Mouse (Mus musculus) hematopoietic stem cell, adult 5-6 weeks (primary cell): ENCODE data around the gene 9430097D07Rik. TPM values are rescaled to one million over a fixed set of nuclear protein-coding genes. Genes with fewer than 3 reads are reported as not detected.
A peak's percentile ranks its signal among the peaks of the same experiment; 100 is the strongest.

Experiments
- ATAC-seq, 2 experiments: fragments of 125-278 bp in 1 of 2; replicated peaks in 1 of 2; 2 replicates each; pipeline ENCODE4 v1.8.0; 2016 to 2017; ENCODE audit warnings: inconsistent platforms in 2 of 2, mild to moderate bottlenecking in 2 of 2, moderate number of reproducible peaks in 2 of 2, low read depth in 1 of 2, moderate TSS enrichment in 1 of 2; ENCODE audit not compliant: low FRiP score in 2 of 2, poor library complexity in 2 of 2, severe bottlenecking in 2 of 2, insufficient read depth in 1 of 2, low TSS enrichment in 1 of 2
- total RNA-seq: library from RNA; stranded (forward); fragments of 172-1452, 232-1000 nt; gene quantifications from 2 replicates; pipeline ENCODE4 v1.2.3, GENCODE M21; 2017

The 9430097D07Rik gene
- total RNA-seq, 1 experiment from 2014 or later: not detected

GRCm38 (mm10) chr2:32543031-32543449, 32.4 kb downstream of the 9430097D07Rik start:
- ATAC-seq: no peak

GRCm38 (mm10) chr2:32541986-32542573, 33.4 kb downstream of the 9430097D07Rik start:
- no peak for ATAC-seq

DNA sequence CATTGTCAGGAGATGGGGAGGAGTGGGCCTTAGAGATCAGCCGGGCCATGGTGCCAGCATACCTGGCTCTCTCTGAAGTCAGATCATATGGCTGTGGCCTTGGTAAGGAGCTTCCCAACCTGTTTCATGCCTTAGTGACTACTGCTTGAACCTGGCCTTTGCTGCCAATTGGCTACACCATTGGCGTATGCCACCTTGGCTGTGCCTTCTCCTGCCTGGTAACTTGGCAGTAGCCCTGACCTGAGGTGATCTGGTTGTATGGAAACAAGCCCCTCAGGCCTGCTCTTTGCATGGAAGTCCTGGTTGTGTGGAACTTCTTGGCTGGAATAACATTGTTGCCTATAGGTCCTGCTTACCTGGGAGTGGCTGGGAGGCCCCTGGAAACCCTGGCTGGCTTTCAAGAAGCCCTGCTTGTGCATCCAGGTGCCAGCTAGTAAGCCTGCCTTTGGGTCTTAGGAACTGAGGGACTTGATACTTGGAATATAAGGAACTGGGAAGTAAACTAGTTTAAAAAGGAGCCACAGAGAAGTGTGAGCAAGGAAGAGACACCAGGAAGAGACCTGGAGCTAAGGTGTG, 34.1 kb downstream of the 9430097D07Rik start:
- ATAC-seq: no peak

- no peak for ATAC-seq
Measured at GRCm38 (mm10) chr2:32539452-32539981, 36.0 kb downstream of the 9430097D07Rik start.

GRCm38 (mm10) chr2:32538461-32538860, 37.0 kb downstream of the 9430097D07Rik start:
- no peak for ATAC-seq

DNA sequence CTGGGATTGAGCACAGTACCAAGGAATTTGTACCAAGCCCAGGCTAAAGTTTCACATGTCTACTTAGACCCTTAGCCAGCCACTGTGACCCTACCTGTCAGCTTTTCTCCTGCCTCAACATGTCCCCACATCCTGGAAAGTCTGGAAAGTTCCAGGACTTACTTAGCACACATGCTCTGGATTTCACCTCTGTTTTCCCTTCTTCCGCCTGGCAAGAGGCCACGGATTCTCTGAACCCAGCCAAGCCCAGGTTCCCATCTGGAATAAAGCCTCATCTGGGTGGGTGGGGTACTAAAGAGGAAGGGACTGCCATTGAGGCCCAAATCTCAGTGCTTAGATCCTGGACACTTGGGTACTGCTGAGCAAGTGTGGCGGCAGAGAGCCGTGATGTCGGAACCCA, 37.5 kb downstream of the 9430097D07Rik start:
- ATAC-seq: no peak

GRCm38 (mm10) chr2:32537360-32537905, 38.1 kb downstream of the 9430097D07Rik start:
- no peak for ATAC-seq

DNA sequence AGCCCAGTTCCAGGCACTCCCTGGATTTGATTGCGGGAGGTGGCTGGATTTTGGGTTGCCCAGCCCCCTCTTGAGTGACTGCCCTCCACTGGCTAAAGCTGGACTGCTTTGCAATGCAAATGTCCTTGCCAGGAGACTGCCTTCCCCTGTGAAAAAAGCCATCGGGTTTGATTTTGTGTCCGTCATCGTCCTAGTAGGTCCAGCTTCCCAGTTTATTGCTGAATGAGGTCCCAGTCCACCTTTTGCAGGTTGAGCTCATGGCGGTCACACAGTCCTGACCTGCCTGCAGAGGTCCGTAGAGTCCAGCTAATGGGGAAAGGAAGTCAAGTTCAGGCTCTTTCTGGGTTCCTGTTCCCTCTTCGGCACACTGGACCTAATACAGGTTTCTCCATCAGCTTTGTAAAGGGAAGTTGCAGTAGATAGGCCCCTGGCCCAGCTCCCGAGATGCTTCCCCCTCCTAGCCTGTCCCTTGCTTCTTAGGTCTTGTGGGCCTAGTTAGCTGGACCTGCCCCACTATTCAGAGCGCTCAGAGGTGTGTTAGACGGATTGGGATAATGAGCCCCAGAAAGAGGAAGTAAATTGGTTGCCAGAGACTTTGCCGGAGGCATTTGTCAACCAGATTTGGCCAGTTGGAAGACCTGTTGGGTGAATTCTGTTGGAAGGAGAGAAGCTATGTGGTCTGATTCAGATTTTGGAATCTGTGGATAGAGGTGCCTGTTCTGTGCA, 38.7 kb downstream of the 9430097D07Rik start:
- ATAC-seq: peak; percentile 33 to 37; a peak in 3 of 4 replicates

DNA sequence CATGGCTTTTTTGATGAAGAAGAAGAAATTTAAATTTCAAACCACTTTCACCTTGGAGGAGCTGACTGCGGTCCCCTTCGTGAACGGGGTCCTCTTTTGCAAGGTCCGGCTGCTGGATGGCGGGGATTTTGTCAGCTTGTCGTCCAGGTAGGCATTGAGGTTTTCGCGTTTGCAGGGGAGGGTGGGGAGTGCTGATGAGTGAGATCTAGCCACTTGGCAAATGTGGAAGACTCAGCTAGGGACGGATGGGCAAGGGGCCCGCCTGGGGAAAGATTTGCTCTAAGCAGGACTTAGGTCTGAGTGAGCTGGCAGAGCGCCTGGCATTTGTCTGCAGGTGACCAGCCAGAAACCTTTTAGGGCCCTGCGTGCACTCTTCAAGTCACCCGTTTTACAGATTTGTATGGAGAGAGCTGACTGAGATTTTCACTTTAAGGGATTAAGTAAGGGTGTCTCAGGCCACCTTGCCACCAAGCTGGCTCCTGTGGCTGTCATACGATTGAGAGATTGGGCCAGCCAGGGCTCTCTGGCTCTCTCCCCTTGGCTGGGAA, 39.3 kb downstream of the 9430097D07Rik start:
- no peak for ATAC-seq

GRCm38 (mm10) chr2:32535501-32535991, 39.9 kb downstream of the 9430097D07Rik start:
- ATAC-seq: no peak

GRCm38 (mm10) chr2:32534733-32535471, 40.6 kb downstream of the 9430097D07Rik start, which contains the start of gene Fam102a:
Gene Fam102a, plus strand, starts transcription at chr2:32535332.
- ATAC-seq: peak; percentile 75 to 88

DNA sequence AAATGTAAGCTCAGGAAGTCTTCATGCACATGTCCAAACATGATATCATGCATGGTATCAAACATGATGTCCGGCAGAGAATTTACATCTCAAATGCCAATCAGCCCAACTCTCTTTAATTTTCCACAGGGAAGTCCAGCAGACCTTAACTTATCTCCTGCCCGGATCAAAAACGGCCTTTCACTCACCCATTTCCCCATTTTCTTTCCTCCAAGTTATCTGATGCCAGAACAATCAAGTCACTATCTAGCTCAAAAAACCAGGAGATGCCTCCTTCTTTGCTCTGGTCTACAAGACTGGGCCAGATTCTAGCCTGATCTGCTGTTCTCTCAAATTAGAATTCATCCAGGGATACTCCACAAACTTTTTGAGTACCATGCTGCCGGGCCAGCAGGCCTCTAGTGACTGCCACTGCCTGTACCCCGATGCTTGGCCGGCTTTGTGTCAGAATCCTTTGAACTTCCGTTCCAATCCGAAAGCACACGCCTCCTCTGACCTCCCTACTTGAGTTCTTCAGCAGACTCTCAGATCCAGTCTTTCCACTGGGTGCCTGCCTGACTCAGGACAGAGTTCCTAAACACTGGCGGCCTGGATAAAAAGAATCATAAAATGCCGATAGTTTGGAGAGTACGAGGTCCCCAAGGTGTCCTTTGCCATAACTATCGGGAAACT, 41.3 kb downstream of the 9430097D07Rik start:
- no peak for ATAC-seq

DNA sequence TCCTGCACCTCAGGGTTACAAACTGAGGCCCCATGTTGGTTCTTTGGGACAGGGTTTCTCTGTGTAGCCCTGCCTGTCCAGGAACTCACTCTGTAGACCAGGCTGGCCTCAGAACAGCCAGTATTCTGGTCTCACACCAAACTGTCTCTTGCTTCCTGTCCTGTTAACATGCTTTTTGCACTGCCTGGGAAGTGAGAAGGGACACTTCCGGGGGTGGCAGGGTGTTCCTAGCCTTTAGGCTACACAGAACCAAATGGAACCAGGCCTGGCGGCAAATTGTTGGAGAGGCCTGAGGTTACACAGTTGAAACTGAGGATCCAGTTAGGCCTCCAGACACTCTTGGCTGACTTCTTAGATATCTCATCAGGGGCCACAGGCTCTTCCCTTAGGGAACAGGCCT, 42.3 kb downstream of the 9430097D07Rik start:
- no peak for ATAC-seq

- peak; percentile 51 to 60 for ATAC-seq
Measured at GRCm38 (mm10) chr2:32530479-32530878, 45.0 kb downstream of the 9430097D07Rik start.

GRCm38 (mm10) chr2:32528326-32528725, 47.2 kb downstream of the 9430097D07Rik start:
- no peak for ATAC-seq

DNA sequence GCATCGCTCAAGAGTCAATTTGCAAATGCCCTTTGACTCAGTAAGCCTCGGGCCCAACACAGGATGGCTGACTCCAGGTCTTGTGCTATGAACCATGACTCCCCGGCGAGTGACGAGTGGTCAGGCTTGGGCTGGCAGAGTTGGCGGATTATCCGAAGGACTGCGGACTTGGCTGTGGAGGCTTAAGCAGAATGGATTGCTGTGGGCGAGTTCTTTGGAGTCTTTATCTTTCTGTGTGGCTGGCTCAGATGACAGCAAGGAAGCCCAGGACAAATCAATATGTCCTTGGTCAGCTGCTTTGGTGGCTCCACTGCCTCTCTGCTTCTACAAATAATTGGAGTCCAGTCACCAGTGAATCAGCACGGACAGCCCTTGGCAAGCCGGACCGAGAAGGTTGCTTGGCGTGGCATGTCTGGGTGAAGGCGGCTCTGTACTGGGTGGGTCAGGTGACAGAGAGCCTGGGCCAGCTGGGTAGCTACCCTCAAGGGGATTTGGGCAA, 48.0 kb downstream of the 9430097D07Rik start:
- no peak for ATAC-seq
